Mouse (Mus musculus) kidney, embryonic 15.5 days (tissue): Measurements from ENCODE around the gene Gsg1. TPM values are rescaled to one million over a fixed set of nuclear protein-coding genes. Genes with fewer than 3 reads are reported as not detected.

ENCODE experiments used
- ATAC-seq: fragments of 200-750 bp; cut with Nextera tagmentation; replicated peaks from 2 replicates; pipeline ENCODE4 v1.8.0; 2017; ENCODE audit warnings: moderate TSS enrichment; ENCODE audit not compliant: low FRiP score
- H3K27ac ChIP-seq: fragments of 300-500 bp; sonication (generic); 2 replicates; pipeline ENCODE4 v1.5.1; 2015; ENCODE audit warnings: mild to moderate bottlenecking, inconsistent platforms
- H3K27me3 ChIP-seq: fragments of 300-500 bp; sonication (generic); 2 replicates; pipeline ENCODE4 v1.6.1; 2015; ENCODE audit warnings: inconsistent platforms
- H3K36me3 ChIP-seq: fragments of 300-500 bp; sonication (generic); 2 replicates; pipeline ENCODE4 v1.6.1; 2015; ENCODE audit warnings: inconsistent platforms
- H3K4me1 ChIP-seq: fragments of 300-500 bp; sonication (generic); 2 replicates; pipeline ENCODE4 v1.6.1; 2015; ENCODE audit warnings: inconsistent platforms
- H3K4me2 ChIP-seq: fragments of 300-500 bp; sonication (generic); 2 replicates; pipeline ENCODE4 v1.6.1; 2015; ENCODE audit warnings: moderate library complexity, mild to moderate bottlenecking, inconsistent platforms
- H3K4me3 ChIP-seq: fragments of 300-500 bp; sonication (generic); replicated peaks from 2 replicates; pipeline ENCODE4 v1.5.1; 2015; ENCODE audit warnings: mild to moderate bottlenecking, inconsistent platforms
- H3K9ac ChIP-seq: fragments of 300-500 bp; sonication (generic); 2 replicates; pipeline ENCODE4 v1.6.1; 2015; ENCODE audit warnings: mild to moderate bottlenecking, inconsistent platforms
- H3K9me3 ChIP-seq: fragments of 300-500 bp; sonication (generic); replicated peaks from 2 replicates; pipeline ENCODE4 v1.6.1; 2016; ENCODE audit warnings: inconsistent platforms
- WGBS: fragments of 180-500 bp; shearing (Covaris S2); methylation state at CpG from one replicate; pipeline ENCODE4 v1.1.7; 2015; ENCODE audit warnings: mixed read lengths; 5-methylcytosine and 5-hydroxymethylcytosine counted together
- polyA plus RNA-seq: library from polyadenylated mRNA; unstranded; fragments of >200 nt; fragmentation: Nextera tagmentation; extraction: Ambion mirVana; gene quantifications from 2 replicates; pipeline ENCODE4 v1.2.1, GENCODE M21; 2015

Gene Gsg1
- polyA plus RNA-seq, 1 experiment from 2014 or later, result 0.71 TPM

- H3K9ac ChIP-seq, result no peak overlapping the region
- H3K4me3 ChIP-seq, result peak overlapping the region; percentile 27
- H3K36me3 ChIP-seq, result no peaks in the 10 kb centered on the region
- H3K4me2 ChIP-seq, result peak overlapping the region; percentile 55
- H3K27ac ChIP-seq, result peak overlapping the region; percentile 84
- H3K4me1 ChIP-seq, result peaks cover 32% of the 10 kb centered on the region
- 56% methylated on average over 24 of the region's 24 CpGs for WGBS
- peak; percentile 57 for ATAC-seq
- no peaks in the 10 kb centered on the region for H3K27me3 ChIP-seq
- no peaks in the 10 kb centered on the region for H3K9me3 ChIP-seq
Observed at GRCm38 (mm10) chr6:135251849-135252727, 2.1 kb downstream of the Gsg1 start.

- ATAC-seq, result no peak
- Histone ChIP-seq H3K9ac (no peak overlapping the region), H3K27me3 (no peaks in the 10 kb centered on the region), H3K9me3 (no peaks in the 10 kb centered on the region), H3K27ac (peak overlapping the region; percentile 84), H3K4me3 (no peak overlapping the region), H3K4me1 (peaks cover 32% of the 10 kb centered on the region), H3K4me2 (no peak overlapping the region), H3K36me3 (no peaks in the 10 kb centered on the region)
- WGBS, result 53% methylated on average over 19 of the region's 19 CpGs
Observed at GRCm38 (mm10) chr6:135250926-135251699, 3.0 kb downstream of the Gsg1 start.

GRCm38 (mm10) chr6:135249846-135250531, 4.2 kb downstream of the Gsg1 start:
- no peaks in the 10 kb centered on the region for H3K36me3 ChIP-seq
- H3K4me1 ChIP-seq, result peaks cover 32% of the 10 kb centered on the region
- 7% methylated on average over 19 of the region's 19 CpGs for WGBS
- peak overlapping the region; percentile 75 for H3K27ac ChIP-seq
- H3K9ac ChIP-seq, result no peak overlapping the region
- peak; percentile 65; the same call in 1 of the 2 replicates for ATAC-seq
- peak overlapping the region; percentile 49 for H3K4me2 ChIP-seq
- no peaks in the 10 kb centered on the region for H3K27me3 ChIP-seq
- no peaks in the 10 kb centered on the region for H3K9me3 ChIP-seq
- no peak overlapping the region for H3K4me3 ChIP-seq

GRCm38 (mm10) chr6:135247861-135248260, 6.3 kb downstream of the Gsg1 start:
- ATAC-seq, result no peak
- Histone ChIP-seq H3K36me3 (no peaks in the 10 kb centered on the region), H3K4me2 (no peak overlapping the region), H3K9me3 (no peaks in the 10 kb centered on the region), H3K4me1 (peaks cover 30% of the 10 kb centered on the region), H3K27me3 (no peaks in the 10 kb centered on the region), H3K9ac (no peak overlapping the region), H3K4me3 (no peak overlapping the region), H3K27ac (no peak overlapping the region)
- 46% methylated on average over 6 of the region's 6 CpGs for WGBS

- no peak overlapping the region for H3K4me2 ChIP-seq
- H3K9ac ChIP-seq, result no peak overlapping the region
- no peaks in the 10 kb centered on the region for H3K9me3 ChIP-seq
- peaks cover 25% of the 10 kb centered on the region for H3K4me1 ChIP-seq
- no peaks in the 10 kb centered on the region for H3K27me3 ChIP-seq
- no peak for ATAC-seq
- H3K4me3 ChIP-seq, result no peak overlapping the region
- WGBS, result 82% methylated on average over 8 of the region's 8 CpGs
- no peaks in the 10 kb centered on the region for H3K36me3 ChIP-seq
- H3K27ac ChIP-seq, result no peak overlapping the region
Observed at GRCm38 (mm10) chr6:135245586-135245985, 8.6 kb downstream of the Gsg1 start.

- Histone ChIP-seq H3K4me2 (no peak overlapping the region), H3K4me1 (peaks cover 14% of the 10 kb centered on the region; the same call in 1 of the 2 replicates), H3K9me3 (no peaks in the 10 kb centered on the region), H3K27ac (no peak overlapping the region), H3K36me3 (0 out of 2 replicates have a peak, but pooled peaks cover 7% of the 10 kb centered on the region), H3K27me3 (no peaks in the 10 kb centered on the region), H3K9ac (no peak overlapping the region), H3K4me3 (no peak overlapping the region)
- no peak for ATAC-seq
- WGBS, result 83% methylated on average over 8 of the region's 8 CpGs
Observed at GRCm38 (mm10) chr6:135240361-135240760, 13.8 kb downstream of the Gsg1 start.

- H3K27ac ChIP-seq, result no peak overlapping the region
- WGBS, result 55% methylated on average over 4 of the region's 4 CpGs
Observed at GRCm38 (mm10) chr6:135238211-135238610, 15.9 kb downstream of the Gsg1 start.

GRCm38 (mm10) chr6:135237326-135237725, 16.8 kb downstream of the Gsg1 start:
- Histone ChIP-seq H3K27ac (no peak overlapping the region), H3K9me3 (no peaks in the 10 kb centered on the region), H3K4me2 (no peak overlapping the region), H3K9ac (no peak overlapping the region), H3K36me3 (peaks cover 22% of the 10 kb centered on the region), H3K27me3 (no peaks in the 10 kb centered on the region), H3K4me3 (no peak overlapping the region), H3K4me1 (peaks cover 14% of the 10 kb centered on the region; the same call in 1 of the 2 replicates)
- WGBS, result 77% methylated on average over 14 of the region's 14 CpGs
- no peak for ATAC-seq

More at GRCm38 (mm10) chr6:135238211-135238610, 15.9 kb downstream of the Gsg1 start:
- Histone ChIP-seq H3K4me2 (no peak overlapping the region), H3K36me3 (peaks cover 18% of the 10 kb centered on the region), H3K4me1 (peaks cover 14% of the 10 kb centered on the region; the same call in 1 of the 2 replicates), H3K9ac (no peak overlapping the region), H3K27me3 (no peaks in the 10 kb centered on the region), H3K4me3 (no peak overlapping the region), H3K9me3 (no peaks in the 10 kb centered on the region)
- no peak for ATAC-seq

- no peak overlapping the region for H3K4me3 ChIP-seq
- no peaks in the 10 kb centered on the region for H3K9me3 ChIP-seq
- peaks cover 9% of the 10 kb centered on the region; the same call in 1 of the 2 replicates for H3K4me1 ChIP-seq
- ATAC-seq, result no peak
- H3K27ac ChIP-seq, result no peak overlapping the region
- WGBS, result 89% methylated on average over 3 of the region's 3 CpGs
- H3K36me3 ChIP-seq, result peaks cover 26% of the 10 kb centered on the region
- H3K4me2 ChIP-seq, result no peak overlapping the region
- no peak overlapping the region for H3K9ac ChIP-seq
- no peaks in the 10 kb centered on the region for H3K27me3 ChIP-seq
Observed at GRCm38 (mm10) chr6:135236576-135236975, 17.6 kb downstream of the Gsg1 start.

- Histone ChIP-seq H3K27me3 (no peaks in the 10 kb centered on the region), H3K27ac (no peak overlapping the region), H3K36me3 (peaks cover 29% of the 10 kb centered on the region), H3K9me3 (no peaks in the 10 kb centered on the region), H3K9ac (no peak overlapping the region), H3K4me2 (no peak overlapping the region), H3K4me1 (peaks cover 4% of the 10 kb centered on the region; the same call in 1 of the 2 replicates), H3K4me3 (no peak overlapping the region)
- no peak for ATAC-seq
- 89% methylated on average over 3 of the region's 3 CpGs for WGBS
Observed at GRCm38 (mm10) chr6:135235742-135236141, 18.4 kb downstream of the Gsg1 start.

GRCm38 (mm10) chr6:135232443-135233182, 21.5 kb downstream of the Gsg1 start:
- WGBS, result 76% methylated on average over 12 of the region's 12 CpGs
- no peak for ATAC-seq
- no peak overlapping the region for H3K4me3 ChIP-seq

More at GRCm38 (mm10) chr6:135232443-135233182, 21.5 kb downstream of the Gsg1 start:
- no peak overlapping the region for H3K4me2 ChIP-seq
- no peaks in the 10 kb centered on the region for H3K9me3 ChIP-seq
- H3K27ac ChIP-seq, result no peak overlapping the region
- H3K36me3 ChIP-seq, result peaks cover 41% of the 10 kb centered on the region
- no peak overlapping the region for H3K9ac ChIP-seq
- no peaks in the 10 kb centered on the region for H3K27me3 ChIP-seq
- H3K4me1 ChIP-seq, result peaks cover 11% of the 10 kb centered on the region
